Mouse (Mus musculus): ENCODE data around the gene Miox. TPM values are rescaled to one million over a fixed set of nuclear protein-coding genes. Genes with fewer than 3 reads are reported as not detected.

The Miox gene
- polyA plus RNA-seq, 1 experiment from 2014 or later: 0.28 TPM

GRCm38 (mm10) chr15:89378831-89379401, 44.7 kb downstream of the Miox start, which contains the start of gene Odf3b:
Gene Odf3b, minus strand, starts transcription at chr15:89379282.
- peaks cover 64% of the 10 kb centered on the region for H3K27me3 ChIP-seq
- no peaks in the 10 kb centered on the region for H3K36me3 ChIP-seq
- under 1% methylated on average over 33 of the region's 33 CpGs for WGBS
- peaks cover 29% of the 10 kb centered on the region for H3K4me1 ChIP-seq (replicated peaks)
- peak within 1 kb of the TSS; percentile 57 for H3K9ac ChIP-seq
- no peak for ATAC-seq (replicated peaks; ENCODE audit: insufficient number of reproducible peaks, insufficient read depth, low FRiP score, low read depth)
- H3K27ac ChIP-seq: no peak within 1 kb of the TSS
- H3K4me2 ChIP-seq: peak within 1 kb of the TSS; percentile 89
- H3K9me3 ChIP-seq (replicated peaks): no peaks in the 10 kb centered on the region
- H3K4me3 ChIP-seq: peak within 1 kb of the TSS; percentile 44

- Histone ChIP-seq H3K36me3 (no peaks in the 10 kb centered on the region), H3K9me3 (replicated peaks) (no peaks in the 10 kb centered on the region), H3K4me1 (replicated peaks) (peaks cover 25% of the 10 kb centered on the region), H3K27ac (no peak overlapping the region), H3K4me2 (peak overlapping the region; percentile 89), H3K9ac (no peak overlapping the region), H3K27me3 (peaks cover 64% of the 10 kb centered on the region), H3K4me3 (peak overlapping the region; percentile 44)
- 7% methylated on average over 10 of the region's 10 CpGs for WGBS
- no peak for ATAC-seq (replicated peaks; ENCODE audit: insufficient number of reproducible peaks, insufficient read depth, low FRiP score, low read depth)
Measured at GRCm38 (mm10) chr15:89379429-89379828, 45.2 kb downstream of the Miox start.

- Histone ChIP-seq H3K36me3 (no peaks in the 10 kb centered on the region), H3K9me3 (replicated peaks) (no peaks in the 10 kb centered on the region), H3K4me2 (no peak within 1 kb of the TSS), H3K27ac (no peak within 1 kb of the TSS), H3K27me3 (peaks cover 38% of the 10 kb centered on the region), H3K9ac (no peak within 1 kb of the TSS), H3K4me1 (replicated peaks) (peaks cover under 1% of the 10 kb centered on the region), H3K4me3 (no peak within 1 kb of the TSS)
- 87% methylated on average over 7 of the region's 7 CpGs for WGBS
- ATAC-seq (replicated peaks; ENCODE audit: insufficient number of reproducible peaks, insufficient read depth, low FRiP score, low read depth): no peak
Measured at GRCm38 (mm10) chr15:89384617-89385016, 50.4 kb downstream of the Miox start, which contains the start of gene Klhdc7b. Gene Klhdc7b, plus strand, starts transcription at chr15:89384917.

Small RNAs within 50 kb of the gene (microRNA-seq; reads per million reads assigned to microRNA genes)
- gene Mir6959: not detected

Other genes starting within 250 kb of the Miox start
- 10.1 and 14.1 TPM in 2 replicates for gene Selenoo, start 245.3 kb upstream of the Miox start, polyA plus RNA-seq (2015; fragmentation: Nextera tagmentation; extraction: Ambion mirVana)
- gene Tubgcp6, start 211.3 kb upstream of the Miox start, polyA plus RNA-seq (2015; fragmentation: Nextera tagmentation; extraction: Ambion mirVana): 7.9 and 10.6 TPM in 2 replicates
- gene Hdac10, start 205.7 kb upstream of the Miox start, polyA plus RNA-seq (2015; fragmentation: Nextera tagmentation; extraction: Ambion mirVana): 14.8 and 18.2 TPM in 2 replicates
- gene Mapk12, start 193.7 kb upstream of the Miox start, polyA plus RNA-seq (2015; fragmentation: Nextera tagmentation; extraction: Ambion mirVana): 16.0 and 19.1 TPM in 2 replicates
- gene Mapk11, start 184.8 kb upstream of the Miox start, polyA plus RNA-seq (2015; fragmentation: Nextera tagmentation; extraction: Ambion mirVana): 3.1 and 4.1 TPM in 2 replicates
- 76.5 and 109 TPM in 2 replicates for gene Plxnb2, start 153.6 kb upstream of the Miox start, polyA plus RNA-seq (2015; fragmentation: Nextera tagmentation; extraction: Ambion mirVana)
- gene Dennd6b, start 137.9 kb upstream of the Miox start, polyA plus RNA-seq (2015; fragmentation: Nextera tagmentation; extraction: Ambion mirVana): 15.3 and 18.2 TPM in 2 replicates
- gene Ppp6r2, start 122.8 kb upstream of the Miox start, polyA plus RNA-seq (2015; fragmentation: Nextera tagmentation; extraction: Ambion mirVana): 18.6 and 22.7 TPM in 2 replicates
- gene Sbf1, start 19.1 kb upstream of the Miox start, polyA plus RNA-seq (2015; fragmentation: Nextera tagmentation; extraction: Ambion mirVana): 27.5 and 45.9 TPM in 2 replicates
- gene Adm2, start 11.7 kb upstream of the Miox start, polyA plus RNA-seq (2015; fragmentation: Nextera tagmentation; extraction: Ambion mirVana): 0.19 and 0.60 TPM in 2 replicates
- 43.0 and 57.7 TPM in 2 replicates for gene Lmf2, start 21.3 kb downstream of the Miox start, polyA plus RNA-seq (2015; fragmentation: Nextera tagmentation; extraction: Ambion mirVana)
- 85.3 and 96.9 TPM in 2 replicates for gene Ncaph2, start 21.3 kb downstream of the Miox start, polyA plus RNA-seq (2015; fragmentation: Nextera tagmentation; extraction: Ambion mirVana)
- 7.0 and 8.2 TPM in 2 replicates for gene Sco2, start 39.4 kb downstream of the Miox start, polyA plus RNA-seq (2015; fragmentation: Nextera tagmentation; extraction: Ambion mirVana)
- 1.2 and 1.3 TPM in 2 replicates for gene Tymp, start 42.6 kb downstream of the Miox start, polyA plus RNA-seq (2015; fragmentation: Nextera tagmentation; extraction: Ambion mirVana)
- gene Odf3b, start 44.9 kb downstream of the Miox start, polyA plus RNA-seq (2015; fragmentation: Nextera tagmentation; extraction: Ambion mirVana): 0.96 and 1.1 TPM in 2 replicates
- gene Klhdc7b, start 50.5 kb downstream of the Miox start, polyA plus RNA-seq (2015; fragmentation: Nextera tagmentation; extraction: Ambion mirVana): not detected in 2 replicates
- not detected in 2 replicates for gene Syce3, start 76.1 kb downstream of the Miox start, polyA plus RNA-seq (2015; fragmentation: Nextera tagmentation; extraction: Ambion mirVana)
- gene Cpt1b, start 91.5 kb downstream of the Miox start, polyA plus RNA-seq (2015; fragmentation: Nextera tagmentation; extraction: Ambion mirVana): 169 and 195 TPM in 2 replicates
- 3.3 and 3.9 TPM in 2 replicates for gene C730034F03Rik, start 95.2 kb downstream of the Miox start, polyA plus RNA-seq (2015; fragmentation: Nextera tagmentation; extraction: Ambion mirVana)
- 0.16 and 0.76 TPM in 2 replicates for gene Gm44502, start 95.3 kb downstream of the Miox start, polyA plus RNA-seq (2015; fragmentation: Nextera tagmentation; extraction: Ambion mirVana)
- 72.7 and 73.8 TPM in 2 replicates for gene Chkb, start 95.5 kb downstream of the Miox start, polyA plus RNA-seq (2015; fragmentation: Nextera tagmentation; extraction: Ambion mirVana)
- gene Mapk8ip2, start 119.5 kb downstream of the Miox start, polyA plus RNA-seq (2015; fragmentation: Nextera tagmentation; extraction: Ambion mirVana): 0.16 and 1.3 TPM in 2 replicates
- gene Arsa, start 143.0 kb downstream of the Miox start, polyA plus RNA-seq (2015; fragmentation: Nextera tagmentation; extraction: Ambion mirVana): 16.3 and 19.9 TPM in 2 replicates
- 1.4 and 2.1 TPM in 2 replicates for gene Shank3, start 165.2 kb downstream of the Miox start, polyA plus RNA-seq (2015; fragmentation: Nextera tagmentation; extraction: Ambion mirVana)
- 0.08 and 0.22 TPM in 2 replicates for gene Acr, start 233.9 kb downstream of the Miox start, polyA plus RNA-seq (2015; fragmentation: Nextera tagmentation; extraction: Ambion mirVana)

Data from heart, embryonic 15.5 days (tissue).